Mouse (Mus musculus) heart, postnatal 0 days (tissue): ENCODE data around the gene Gpr137.

Source experiments
- CTCF ChIP-seq: IDR thresholded peaks from 2 replicates; pipeline ENCODE4 v1.5.1; 2016; ENCODE audit warnings: antibody characterized with exemption, control low read depth, low read depth
- EP300 ChIP-seq: IDR thresholded peaks from 2 replicates; pipeline ENCODE4 v1.6.1; 2016; ENCODE audit warnings: antibody characterized with exemption, low read depth

GRCm38 (mm10) chr19:6950613-6951153 lies 8.4 kb upstream of the Gpr137 start:
- no peak for TF ChIP-seq CTCF
- TF ChIP-seq EP300 = no peak
